Mouse (Mus musculus) right cerebral cortex, postnatal 4 days (tissue): ENCODE results near the gene Snapc4.

ENCODE experiments used
- DNase-seq: peaks from one replicate; pipeline ENCODE4 v3.0.0-alpha.2; 2022

Gene Snapc4

DNA sequence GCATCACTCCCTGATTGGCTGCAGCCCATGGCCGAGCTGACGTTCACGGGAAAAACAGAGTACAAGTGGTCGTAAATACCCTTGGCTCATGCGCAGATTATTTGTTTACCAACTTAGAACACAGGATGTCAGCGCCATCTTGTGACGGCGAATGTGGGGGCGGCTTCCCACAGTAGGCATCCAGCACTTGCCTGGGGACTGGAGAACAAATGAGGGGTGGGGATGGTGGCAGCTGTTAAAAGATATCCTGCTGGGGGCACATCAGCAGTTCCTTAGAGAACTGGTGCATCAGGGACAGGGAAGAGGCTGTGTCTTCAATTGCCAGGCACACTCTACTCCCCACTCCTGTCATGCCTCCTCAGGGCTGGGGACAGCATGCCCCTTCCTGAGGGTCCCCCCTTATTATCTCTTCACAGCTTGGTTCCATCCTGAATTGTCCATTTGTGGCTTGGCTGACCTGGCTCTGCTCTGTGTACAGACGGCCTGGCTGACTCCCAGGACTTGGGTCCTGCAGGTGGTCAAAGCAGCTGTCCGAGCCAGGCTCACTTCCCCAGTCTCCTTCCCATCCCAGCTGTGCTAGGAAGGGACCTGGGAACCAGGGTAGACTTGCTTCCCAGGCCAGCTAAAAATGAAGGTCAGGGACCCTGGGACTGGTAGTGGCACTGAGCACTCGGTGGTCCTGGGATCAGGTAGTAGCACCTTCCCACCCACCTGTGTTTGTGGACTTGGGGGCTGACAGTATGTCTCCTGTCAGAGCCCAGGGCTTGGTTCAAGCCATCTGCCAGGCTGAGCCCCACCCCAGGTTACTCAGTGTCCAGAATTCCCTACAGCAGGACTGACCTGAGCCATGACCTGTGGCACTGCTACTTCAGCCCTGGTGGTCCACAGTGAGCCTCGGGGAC, 41.9 kb downstream of the Snapc4 start:
- no peak for DNase-seq

DNA sequence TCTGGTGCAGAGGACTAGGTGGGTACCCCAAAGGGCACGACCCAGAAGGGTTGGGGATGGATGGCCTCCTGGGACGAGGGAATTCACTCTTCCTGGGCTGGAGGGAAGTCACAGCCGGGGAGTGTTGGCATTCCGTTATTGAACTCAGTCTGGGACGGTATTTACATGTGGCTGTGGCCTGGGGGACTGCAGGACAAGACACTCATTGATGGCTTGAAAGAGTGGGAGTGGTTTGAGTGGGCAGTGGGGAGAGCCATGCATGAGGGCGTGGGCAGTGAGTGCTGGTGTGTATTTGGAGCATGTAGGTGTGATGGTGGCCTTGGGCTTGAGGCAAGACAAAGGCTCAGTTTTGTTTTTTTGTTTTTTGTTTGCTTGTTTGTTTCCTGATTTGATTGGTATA, 49.8 kb downstream of the Snapc4 start:
- DNase-seq, result no peak

DNA sequence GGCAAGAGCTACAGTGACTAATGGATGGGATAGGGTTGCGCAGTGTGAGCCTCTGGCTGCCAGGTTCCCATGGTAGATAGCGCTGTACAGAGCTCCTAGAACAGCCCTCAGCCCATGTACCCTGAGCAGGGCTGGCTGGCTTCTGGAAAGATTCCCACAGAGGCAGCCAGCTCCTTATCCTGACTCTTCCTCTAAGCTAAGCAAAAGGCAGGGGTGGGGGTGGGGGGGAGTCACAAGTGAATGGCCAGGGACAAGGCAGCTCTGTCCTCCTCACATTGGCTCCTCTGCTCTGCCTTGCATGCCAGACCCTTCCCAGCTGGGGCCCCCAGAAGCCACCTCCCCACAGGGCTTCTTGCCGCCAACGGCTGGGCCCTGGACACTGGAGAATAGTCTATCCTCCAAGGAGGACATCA, 50.4 kb downstream of the Snapc4 start:
- DNase-seq, result no peak

DNA sequence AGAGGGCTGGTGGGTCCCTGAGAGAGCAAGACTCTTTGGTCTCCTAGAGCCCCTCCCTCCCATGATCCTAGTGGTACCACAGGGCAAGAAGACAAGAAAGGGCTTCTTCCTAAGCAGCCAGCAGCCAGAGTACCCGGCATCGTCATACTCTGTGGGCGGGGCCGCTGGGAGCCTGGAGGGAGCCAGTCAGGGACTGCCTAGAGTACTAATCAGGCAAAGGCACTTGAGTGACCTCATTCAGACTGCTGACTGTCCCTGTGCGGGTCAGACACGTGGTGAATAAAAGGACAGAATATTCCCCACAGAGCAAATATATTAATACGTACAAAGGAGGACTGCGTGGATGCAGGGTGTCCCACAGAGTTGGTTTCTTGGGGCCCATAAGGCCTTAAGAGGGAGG, 51.1 kb downstream of the Snapc4 start:
- no peak for DNase-seq

DNA sequence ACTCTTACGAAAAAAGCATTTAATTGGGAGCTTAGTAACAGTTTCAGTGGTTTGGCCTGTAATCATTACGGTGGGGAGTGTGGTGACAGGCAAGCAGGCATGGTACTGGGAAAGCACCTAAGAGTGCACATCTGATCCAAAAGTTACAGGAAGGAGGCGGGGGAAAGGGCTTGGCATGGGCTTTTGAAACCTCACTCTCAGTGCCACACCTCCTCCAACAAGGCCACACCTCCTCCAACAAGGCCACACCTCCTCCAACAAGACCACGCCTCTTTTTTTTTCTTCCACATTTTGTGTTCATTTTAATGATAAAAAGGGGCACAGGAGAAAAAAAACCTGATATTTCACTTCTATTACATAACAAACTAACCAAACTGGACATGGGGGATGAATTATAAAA, 52.6 kb downstream of the Snapc4 start:
- DNase-seq, result no peak

DNA sequence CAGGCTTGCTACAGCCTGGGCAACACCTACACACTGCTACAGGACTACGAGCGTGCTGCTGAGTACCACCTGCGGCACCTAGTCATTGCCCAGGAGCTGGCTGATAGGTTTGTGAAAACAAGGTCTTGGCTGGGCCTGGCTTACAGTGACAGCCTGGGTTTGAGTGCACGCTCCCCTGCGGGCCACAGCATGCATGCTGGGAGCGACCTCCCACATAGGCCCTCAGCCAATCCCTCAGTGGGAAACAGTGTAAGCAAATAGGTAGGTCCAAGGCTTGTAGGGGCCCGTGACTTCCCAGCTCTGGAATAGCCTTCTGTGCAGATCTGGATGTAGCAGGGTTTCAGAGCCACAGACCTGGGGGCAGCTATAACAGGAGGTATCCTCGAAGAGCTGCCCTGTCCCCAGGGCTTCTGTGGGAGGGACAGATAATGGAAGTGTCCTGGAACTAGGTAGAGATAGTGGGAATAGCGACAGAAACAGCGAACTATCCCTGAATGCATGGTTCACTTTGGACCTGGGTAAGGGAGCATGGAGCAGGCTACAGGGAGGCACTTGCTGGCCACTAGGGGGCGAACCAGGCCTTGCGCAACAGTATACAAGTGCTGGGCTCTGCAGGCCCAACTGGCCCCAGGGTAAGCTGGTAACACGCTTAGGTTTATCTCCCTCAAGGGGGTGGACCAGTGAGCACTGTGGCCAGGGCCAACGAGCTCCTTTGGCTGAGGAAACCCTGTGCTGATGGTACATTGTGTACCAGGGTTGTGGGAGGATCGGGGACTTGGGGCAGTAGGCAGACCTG, 54.9 kb downstream of the Snapc4 start:
- peak; percentile 57 for DNase-seq

DNA sequence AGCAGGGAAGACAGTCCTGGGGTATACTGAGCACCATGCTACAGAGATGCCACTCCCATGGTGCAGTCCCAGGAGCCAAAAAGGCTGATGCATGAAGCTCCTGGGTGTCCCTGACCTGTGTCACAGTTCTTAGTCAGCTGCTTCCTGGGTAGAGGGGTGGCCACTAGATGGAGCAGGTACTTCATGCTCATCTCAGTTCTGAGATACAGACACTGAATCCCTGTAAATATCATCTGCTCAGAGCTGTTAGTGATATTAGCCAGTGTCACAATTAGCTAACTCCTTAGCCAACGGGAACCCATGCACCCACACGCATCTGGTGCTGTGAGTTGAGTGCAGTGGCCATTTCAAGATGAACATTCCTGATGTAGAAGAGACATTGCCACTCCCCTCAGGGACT, 55.5 kb downstream of the Snapc4 start:
- DNase-seq, result no peak

DNA sequence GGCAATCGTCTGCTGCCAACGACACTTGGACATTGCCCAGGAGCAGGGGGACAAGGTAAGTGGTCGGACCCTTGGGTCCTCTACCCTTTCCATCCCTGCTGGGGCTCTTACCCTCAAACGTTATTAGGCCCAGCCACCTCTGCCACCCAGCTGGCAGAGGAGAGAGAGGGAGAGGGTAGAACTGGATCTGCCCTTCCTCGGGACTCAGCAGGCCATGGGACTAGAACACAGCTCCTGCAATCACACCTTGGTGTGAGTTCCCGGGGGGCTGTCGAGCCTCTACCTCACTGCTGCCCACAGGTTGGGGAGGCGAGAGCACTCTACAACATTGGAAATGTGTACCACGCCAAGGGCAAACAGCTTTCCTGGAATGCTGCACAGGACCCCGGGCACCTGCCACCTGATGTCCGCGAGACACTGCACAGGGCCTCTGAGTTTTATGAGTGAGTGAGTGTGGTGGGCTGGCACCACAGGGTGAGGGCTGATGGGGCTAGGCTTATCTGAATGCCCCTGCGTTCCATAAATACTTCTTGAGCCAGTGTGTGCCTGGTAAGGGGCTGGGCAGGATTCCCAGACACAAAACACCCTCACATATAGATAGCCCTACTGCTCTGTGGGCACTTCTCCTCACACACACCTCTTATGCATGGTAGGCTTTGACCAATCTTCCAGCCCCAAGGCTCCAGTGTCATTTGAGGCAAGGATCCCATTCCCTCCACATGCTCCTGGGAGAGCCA, 56.7 kb downstream of the Snapc4 start:
- DNase-seq, result no peak

DNA sequence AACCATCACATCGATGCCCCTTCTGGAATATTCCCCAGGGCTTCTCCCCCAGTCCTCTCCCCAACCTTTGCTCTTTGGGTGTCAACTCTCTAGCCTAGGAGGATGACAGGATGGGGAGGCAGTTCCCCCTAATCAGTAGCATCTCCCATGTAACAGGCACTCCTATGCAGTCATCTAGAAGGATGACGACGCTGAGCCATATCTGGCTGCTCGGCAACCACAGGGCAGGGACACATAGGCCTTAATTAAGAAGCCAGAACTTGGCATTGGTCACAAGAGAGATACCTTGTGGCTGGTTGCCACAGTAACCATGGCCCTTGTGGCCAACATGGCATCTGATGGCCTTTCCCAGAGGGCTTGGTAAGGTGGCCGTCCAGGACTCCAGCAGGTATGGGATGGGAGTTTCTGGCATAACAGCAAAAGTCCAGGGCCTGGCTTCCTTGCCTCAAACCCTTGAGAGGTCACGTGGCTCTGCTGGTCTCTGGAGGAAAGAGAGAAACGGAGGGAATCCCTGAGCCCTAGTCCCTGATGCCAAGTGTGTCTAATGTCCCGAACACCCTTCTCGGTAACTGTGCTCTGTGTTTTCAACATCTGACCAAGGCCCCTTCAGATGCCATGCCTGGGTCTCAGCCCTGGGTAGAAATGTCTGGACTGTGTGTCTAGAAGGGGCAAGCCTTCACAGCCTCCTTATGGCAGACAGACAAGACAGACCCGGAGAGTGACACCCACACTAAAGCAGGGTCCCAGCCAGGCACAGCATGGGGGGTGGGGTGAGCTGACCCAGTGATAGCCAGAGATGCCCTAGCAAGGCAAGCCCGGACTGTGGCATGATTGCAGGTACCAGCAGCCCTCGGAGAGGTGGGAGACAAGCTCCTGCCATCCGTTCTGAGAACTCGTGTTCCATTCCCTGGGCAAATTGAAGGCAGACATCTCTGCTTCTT, 59.9 kb downstream of the Snapc4 start:
- DNase-seq, result no peak

DNA sequence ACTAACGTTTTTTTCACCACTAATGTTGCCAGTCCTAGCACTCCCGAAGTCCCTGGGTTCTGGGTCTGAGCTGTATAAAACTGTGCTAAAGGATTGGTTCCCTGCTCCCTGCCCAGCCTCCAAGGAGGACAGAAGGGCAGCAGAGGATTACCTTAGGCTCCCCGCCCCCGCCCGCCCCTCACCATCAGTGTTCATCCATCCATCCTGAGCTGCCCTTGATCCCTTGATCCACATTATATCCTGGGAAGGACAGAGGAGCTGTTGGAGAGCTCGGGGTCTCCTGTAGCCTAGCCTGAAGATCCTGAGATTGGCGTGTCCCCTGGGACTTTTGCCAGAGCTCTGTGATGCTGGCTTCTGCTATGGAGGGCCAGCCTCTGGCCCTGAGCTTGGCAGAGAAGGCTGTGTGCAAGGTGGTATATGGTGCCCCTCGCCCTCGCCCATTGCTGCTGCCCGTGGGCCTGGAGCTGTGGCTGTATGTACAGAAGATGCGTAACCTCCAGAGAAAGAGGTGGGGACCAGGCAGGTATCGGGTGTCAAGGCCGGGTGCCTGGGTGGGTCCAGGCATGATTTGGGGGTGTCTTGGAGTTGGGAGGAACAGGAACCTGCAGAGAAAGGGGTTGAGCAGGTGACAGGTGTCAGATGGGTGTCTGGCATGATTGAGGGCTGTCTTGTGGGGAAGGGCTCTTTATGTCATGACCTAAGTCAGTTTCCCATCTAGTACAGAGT, 60.8 kb downstream of the Snapc4 start:
- DNase-seq, result no peak

DNA sequence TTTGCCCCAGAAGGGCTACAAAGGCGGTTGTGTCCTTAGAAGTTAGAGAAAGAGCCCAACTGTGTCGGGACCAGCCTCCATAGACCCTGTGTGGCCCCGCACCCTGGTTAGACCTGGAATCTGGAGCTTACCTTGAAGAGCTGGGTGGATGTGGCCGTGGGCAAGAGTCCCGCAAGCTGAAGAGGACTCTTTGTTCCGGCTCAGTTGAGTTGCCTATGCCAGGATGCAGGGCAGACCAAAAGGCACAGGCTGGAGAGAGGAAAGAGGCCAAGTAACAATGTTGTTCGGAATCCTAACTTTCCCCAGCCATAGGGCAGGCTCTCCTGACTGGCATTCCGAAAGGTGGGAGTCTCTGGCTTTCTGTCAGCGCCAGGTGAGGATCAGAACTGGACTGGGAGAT, 61.3 kb downstream of the Snapc4 start:
- no peak for DNase-seq

DNA sequence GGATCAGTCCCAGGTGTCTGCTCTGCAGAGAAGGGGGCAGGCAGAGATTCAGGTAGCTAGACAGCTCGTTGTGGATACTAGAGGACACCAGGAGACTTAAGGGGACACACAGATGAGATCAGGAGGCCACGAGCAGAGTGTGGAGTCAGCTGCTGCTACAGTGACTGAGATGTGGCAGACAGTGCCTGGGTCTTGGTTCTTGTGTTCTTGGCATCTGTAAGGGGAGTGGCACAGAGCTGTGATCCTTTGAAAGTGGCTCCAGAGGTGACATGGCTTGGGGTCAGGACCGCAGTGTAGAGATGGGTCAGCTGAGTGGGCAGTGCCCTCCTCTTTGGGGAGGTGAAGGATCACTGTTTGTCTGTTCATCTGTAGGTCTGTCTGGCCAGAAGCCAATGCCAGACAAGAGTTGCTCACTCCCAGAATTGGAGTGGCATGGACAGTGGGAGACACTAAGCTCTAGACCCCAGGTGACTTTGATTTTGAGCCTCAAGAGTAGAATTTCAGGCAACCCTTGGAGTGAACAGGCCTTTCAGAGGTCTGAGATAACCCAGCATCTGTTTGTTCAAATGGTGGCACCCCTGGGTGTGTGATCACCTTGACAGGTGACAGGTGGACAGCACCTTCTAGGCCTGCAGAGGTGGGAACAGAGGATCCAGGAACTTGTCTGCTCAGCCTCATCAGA, 62.3 kb downstream of the Snapc4 start:
- DNase-seq, result no peak

DNA sequence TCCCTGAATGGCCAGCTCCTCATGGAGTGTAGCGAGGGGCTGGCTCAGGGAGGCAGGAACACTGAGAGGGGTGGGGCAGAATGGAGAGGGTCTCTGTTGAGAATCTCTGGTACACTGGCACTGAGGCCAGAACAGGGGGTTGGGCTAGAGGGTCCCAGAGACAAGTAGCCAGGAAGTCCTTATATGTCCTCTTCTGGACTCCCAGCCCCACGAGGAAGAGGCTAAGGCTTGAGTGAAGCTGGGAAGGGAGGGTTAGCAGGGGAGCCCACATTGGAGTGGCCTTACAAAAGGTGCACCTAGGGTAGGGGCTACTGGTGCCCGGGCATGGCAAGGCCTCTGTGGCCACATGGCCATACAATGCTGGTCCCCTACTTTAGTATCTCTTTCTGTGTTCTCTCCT, 63.1 kb downstream of the Snapc4 start:
- DNase-seq, result no peak

DNA sequence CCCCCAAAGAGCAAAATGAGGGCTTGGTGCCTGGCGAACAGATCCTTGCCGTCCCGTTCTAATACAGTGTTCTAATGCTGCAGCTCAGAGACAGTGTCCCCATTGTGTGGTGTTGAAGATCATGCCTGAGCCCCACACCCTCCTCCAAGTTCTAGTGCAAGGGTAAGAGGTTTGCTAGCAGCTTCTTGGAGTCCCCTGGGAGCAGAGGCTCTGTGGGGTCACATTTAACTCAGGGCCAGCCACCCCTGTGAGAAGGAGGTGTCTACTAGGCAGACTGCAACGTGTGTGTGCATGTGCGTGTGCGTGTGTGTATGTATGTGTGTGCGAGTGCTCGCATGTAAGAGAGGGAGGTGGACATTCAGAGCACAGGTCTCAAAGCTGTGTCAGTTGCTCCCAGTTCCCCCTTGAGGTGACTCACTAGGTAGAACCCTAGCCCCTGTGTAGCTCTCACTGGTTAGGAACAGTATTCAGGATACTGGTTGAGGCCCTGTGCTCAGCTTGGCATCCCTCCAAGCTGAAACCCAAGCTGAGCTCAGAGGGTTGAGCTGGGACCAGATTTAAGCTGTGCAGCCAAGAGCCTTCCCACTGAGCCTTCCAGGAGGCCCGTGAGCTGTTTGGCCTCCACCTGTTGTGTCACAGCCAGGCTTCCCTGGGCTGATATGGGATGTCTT, 63.7 kb downstream of the Snapc4 start:
- DNase-seq, result no peak

DNA sequence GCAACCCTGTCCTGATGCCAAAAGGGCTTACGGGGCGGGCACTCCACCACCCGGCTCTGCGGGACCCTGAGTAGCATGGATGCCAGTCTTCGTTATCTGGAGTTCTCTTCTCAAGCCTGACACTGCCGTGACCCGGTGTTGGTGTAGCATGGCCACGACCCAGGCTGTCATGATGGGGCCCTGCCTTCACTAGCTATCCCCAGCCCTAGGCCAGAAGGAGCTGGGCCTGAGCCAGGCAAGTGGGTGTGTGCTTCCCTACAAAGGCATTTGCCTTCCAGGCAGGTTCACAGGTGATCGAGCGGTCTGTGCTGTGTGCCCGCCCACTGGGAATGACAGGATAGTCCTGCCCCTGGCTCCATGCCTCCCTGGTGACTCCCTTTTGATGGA, 64.5 kb downstream of the Snapc4 start:
- DNase-seq, result peak; percentile 55

DNA sequence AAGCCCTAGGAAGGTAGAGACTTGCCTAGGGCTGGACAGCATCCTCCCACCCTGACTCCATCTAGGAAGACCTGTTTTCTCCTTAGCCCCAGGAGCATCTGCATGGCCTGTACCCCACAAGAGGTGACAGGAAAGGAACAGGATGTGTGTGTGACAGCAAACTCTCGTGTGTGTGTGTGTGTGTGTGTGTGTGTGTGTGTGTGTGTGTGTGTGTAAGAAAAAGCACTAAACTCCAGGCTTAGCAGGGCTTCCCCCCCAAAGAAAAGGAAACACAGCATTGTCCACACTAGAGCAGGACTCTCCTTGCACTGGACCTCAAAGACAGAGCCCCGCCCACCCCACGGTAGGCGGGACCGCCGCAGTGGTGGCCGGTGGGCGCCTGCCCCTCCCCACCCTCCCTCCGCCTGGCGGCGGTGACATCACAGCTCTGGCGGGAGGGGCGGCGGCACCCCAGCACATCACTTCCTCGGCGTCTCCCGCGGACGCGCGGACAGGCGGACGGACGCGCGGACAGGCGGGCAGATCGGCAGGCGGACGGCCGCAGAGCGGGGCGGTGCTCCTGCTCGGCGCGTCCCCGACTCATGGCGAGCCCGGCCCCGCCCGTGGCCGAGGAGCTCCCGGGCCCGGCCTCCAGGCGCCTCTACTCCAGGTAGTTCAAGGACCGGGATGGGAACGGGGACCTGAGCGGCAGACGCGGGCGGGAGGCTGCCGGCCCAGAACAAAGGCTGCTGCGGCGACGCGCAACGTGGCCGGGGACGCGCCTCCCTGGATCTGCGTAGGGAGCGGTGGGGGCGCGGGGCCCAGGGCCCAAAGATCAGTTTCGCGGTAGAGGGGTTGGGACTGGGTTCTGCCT, 65.2 kb downstream of the Snapc4 start, which contains the start of gene Gpsm1:
TSS of gene Gpsm1 (plus strand) at position 444 of the 853 bp plus-strand sequence.
- peak; percentile 83 for DNase-seq

DNA sequence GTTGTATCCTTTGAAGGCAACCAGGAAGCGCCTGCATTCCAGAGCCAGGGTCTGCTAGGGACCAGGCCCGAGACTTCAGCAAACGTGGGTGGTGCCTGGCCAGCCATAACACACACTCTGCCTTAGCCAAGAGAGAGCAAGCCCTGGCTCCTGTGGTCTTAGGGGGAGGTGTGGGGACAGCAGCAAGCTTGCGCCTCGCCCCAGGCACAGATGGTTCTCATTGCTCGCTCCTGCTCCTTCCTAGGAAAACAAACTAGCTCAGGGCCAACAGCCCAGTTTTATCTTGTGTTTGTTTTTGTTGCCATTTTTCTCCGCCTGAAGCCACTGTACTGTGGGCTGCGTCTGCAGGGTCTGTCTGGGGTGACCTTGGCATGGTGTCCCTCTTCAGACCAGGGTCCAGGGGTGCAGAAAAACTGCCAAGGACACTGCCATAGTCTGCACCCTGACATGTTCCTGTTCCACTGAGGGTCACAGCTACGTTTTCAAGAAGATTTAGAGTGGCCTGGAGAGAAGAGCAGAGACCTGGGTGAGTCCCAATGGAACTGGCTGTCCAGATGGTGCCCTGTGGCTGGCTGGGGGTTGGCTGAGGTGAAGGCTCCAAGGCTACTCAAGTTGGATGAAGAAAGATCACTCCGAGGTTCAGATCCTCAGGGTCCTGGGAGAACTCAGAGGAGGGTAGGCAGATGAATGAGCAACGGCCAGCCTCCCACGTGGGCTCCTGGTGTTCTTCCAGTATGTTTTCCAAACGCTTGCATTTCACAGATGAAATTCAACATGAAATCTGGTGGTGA, 66.0 kb downstream of the Snapc4 start:
- DNase-seq, result no peak

DNA sequence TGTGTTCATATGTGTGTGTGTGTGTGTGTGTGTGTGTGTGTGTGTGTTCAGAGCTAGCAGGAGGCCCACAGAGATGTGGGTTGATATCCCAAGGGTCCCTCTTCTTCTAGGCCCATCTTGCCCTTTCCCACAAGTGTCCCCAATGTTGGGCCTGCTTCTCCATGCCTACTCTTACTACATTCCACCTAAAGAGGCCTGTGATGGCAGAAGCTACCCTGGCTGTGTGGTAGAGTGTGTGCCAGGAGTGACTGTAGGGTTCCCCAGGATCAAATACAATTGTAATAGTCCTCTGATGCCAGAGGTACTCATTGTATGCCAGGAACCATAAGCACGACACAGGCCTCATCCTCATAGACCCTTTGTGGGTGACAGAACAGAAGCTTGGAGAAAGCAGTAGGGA, 67.1 kb downstream of the Snapc4 start:
- no peak for DNase-seq
